Mouse (Mus musculus) left cerebral cortex, adult 2 months (tissue): ENCODE measurements around the gene Tmem145. TPM values are rescaled to one million over a fixed set of nuclear protein-coding genes. Genes with fewer than 3 reads are reported as not detected.

Experiments used
- DNase-seq, 2 experiments: peaks; one replicate each; pipeline ENCODE4 v3.0.0; 2021 to 2022; ENCODE audit warnings: low spot score in 2 of 2, mixed read lengths in 1 of 2; ENCODE audit errors: extremely low spot score in 1 of 2
- H3K27ac ChIP-seq: fragments of 200-600 bp; 2 replicates; pipeline ENCODE4 v1.8.1; 2022
- H3K4me3 ChIP-seq: fragments of 200-600 bp; 2 replicates; pipeline ENCODE4 v1.8.1; 2022
- CTCF ChIP-seq: fragments of 200-600 bp; IDR thresholded peaks from 2 replicates; pipeline ENCODE4 v1.8.1; 2022; ENCODE audit warnings: antibody characterized with exemption, mild to moderate bottlenecking, moderate library complexity
- intact Hi-C: fragments of 180-260 bp; cut with DNase I; formaldehyde crosslinking; loops from one replicate; pipeline ENCODE4 v1.15.1; 2025
- total RNA-seq, 2 experiments: library from RNA; stranded (reverse); gene quantifications; 2 replicates each; pipeline ENCODE4 v1.2.3; 2021

Gene Tmem145
- total RNA-seq, 2 experiments from 2014 or later = 51.8 to 59.3 TPM

DNA sequence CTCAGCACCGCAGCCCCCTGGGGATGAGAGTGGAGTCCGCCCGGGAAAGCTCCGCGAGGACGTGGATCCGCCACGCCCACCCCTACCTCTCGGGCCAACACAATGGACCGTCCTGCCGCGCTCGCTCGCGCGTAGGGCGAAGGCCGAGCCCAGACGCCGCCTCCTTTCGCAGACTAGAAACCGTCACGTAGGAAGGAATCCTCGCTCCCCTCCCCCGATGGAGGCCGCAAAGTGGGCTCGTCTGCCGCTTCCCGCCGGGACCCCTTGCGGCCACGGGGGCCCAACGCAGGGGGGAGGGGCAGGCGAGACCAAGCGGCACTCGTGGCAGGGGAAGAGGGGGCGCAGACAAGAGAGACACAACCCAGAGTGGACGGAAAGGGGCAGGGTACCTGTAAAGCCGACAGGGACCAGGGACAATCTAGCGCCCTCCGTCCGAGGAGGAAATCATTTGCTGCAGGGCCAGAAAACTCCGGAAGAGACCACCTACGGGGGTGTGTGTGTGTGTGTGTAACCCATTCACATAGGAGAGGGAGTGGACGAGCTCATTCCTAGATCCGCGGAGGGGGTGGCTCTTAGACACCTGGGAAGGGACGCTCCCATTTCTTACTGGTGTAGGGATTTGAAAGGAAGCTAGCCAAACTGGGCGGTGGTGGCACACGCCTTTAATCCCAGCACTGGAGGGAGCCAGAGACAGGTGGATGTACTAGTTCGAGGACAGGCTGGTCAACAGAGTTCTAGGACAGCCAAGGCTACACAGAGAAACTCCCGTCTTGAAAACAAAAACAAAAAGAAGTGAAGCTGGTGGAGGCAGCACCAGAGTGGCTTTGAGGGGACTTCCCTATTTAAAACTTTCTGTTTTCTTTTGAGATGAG is 8.2 kb upstream of the Tmem145 start, which contains the start of gene Pafah1b3:
Pafah1b3 (minus strand) TSS at position 533 of the 872 bp plus-strand sequence.
- peak; percentile 79 to 83 for DNase-seq
- peak; percentile 16 for TF ChIP-seq CTCF
- H3K4me3 ChIP-seq = peak within 1 kb of the TSS; percentile 66
- H3K27ac ChIP-seq = peak within 1 kb of the TSS; percentile 76
- intact Hi-C loops = loop anchor here (1.0 kb wide), 1 partner anchor 15 kb away; no protein-coding TSS in a partner anchor

- intact Hi-C loops = no loop called here
- TF ChIP-seq CTCF = no peak
- H3K27ac ChIP-seq = no peak within 1 kb of the TSS
- no peak within 1 kb of the TSS for H3K4me3 ChIP-seq
- DNase-seq = no peak
Measured at GRCm38 (mm10) chr7:25301063-25301462, 4.8 kb upstream of the Tmem145 start, which contains the start of gene Prr19. Gene Prr19 (plus strand): TSS chr7:25301411.

DNA sequence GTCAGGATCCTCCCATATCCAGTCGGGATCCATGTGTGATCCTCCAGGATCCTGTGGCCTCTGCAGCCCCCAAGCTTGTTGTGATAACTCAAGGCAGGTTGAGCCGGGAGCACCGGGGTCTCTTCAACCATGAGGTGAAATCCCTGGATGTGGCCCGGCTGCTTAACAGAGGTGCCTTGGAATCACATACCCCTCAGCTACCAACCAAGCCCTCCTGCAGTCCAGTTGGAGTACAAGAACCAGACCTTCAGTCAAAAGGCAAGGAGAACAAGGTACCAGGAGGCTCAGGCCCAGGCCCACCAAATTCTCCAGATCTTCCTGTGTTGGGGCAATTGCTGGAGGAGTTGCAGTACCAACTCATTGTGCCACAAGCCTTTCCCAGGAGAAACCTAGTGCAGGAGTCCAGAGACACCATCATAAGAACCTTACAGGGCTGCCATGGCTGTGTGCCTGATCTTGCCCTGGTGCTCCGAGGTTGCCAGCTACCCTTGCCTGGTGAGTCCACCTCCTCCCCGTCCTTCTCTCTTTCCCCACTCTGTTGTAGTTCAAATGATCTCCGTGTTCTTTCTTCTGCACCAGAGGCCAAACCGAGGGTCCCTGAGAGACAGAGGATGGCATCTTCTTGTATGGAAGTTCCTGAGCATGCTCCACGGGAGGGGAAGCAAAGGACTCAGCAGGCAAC is 2.8 kb upstream of the Tmem145 start:
- DNase-seq = no peak
- no peak overlapping the region for H3K4me3 ChIP-seq
- no peak for TF ChIP-seq CTCF
- no peak overlapping the region for H3K27ac ChIP-seq
- intact Hi-C loops = no loop called here

- DNase-seq = no peak
- TF ChIP-seq CTCF = no peak
- H3K27ac ChIP-seq = no peak overlapping the region
- H3K4me3 ChIP-seq = no peak overlapping the region
- intact Hi-C loops = no loop called here
Measured at GRCm38 (mm10) chr7:25303685-25304006, 2.3 kb upstream of the Tmem145 start.

DNA sequence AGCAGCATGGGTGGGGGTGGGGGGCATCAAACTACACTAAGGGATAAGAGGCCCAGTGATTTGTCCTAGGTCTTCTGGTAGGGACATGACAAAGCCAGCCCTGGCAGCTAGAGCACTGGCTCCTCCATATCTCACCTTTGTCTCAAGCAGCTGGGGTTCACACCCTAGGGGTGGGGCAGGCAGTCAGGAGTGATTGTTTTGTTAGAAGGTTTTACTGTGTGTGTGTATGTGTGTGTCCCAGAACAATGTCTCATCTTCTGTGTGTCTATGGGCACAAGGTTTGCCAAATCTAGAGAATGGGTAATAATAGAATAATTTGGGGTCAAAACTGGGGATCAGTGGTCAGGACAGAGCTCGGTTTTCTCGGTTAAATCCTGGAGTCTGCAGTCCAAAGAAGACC is 425 bp upstream of the Tmem145 start:
- intact Hi-C loops = no loop called here
- peak overlapping the region; percentile 83 for H3K27ac ChIP-seq

DNA sequence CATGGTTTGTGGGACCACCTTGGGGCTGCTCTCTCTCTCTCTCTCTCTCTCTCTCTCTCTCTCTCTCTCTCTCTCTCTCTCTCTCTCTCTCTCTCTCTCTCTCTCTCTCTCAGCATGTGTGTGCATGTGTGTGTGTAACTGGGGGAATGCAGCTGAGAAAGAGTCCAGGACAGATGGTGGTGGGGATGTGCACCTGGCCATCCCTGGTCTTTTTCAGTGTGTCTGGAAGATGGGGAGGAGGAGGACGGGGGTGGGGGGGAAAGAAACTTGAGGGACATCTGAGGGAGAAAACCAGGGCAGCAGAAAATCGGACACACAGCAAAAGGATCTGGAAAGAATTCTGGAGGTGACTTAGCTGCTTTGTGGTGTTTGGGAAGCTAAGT is 699 bp downstream of the Tmem145 start:
- no peak overlapping the region for H3K27ac ChIP-seq
- DNase-seq = no peak

More for the DNA sequence above, 425 bp upstream of the Tmem145 start:
- no peak for DNase-seq
- TF ChIP-seq CTCF = no peak
- peak overlapping the region; percentile 82 for H3K4me3 ChIP-seq

GRCm38 (mm10) chr7:25308702-25309318 is 2.9 kb downstream of the Tmem145 start:
- intact Hi-C loops = no loop called here
- DNase-seq = no peak
- TF ChIP-seq CTCF = no peak
- Histone ChIP-seq H3K27ac (no peak overlapping the region), H3K4me3 (no peak overlapping the region)

More for the DNA sequence above, 699 bp downstream of the Tmem145 start:
- no peak for TF ChIP-seq CTCF
- intact Hi-C loops = no loop called here
- H3K4me3 ChIP-seq = peak overlapping the region; percentile 82

GRCm38 (mm10) chr7:25309425-25309824 is 3.5 kb downstream of the Tmem145 start:
- Histone ChIP-seq H3K27ac (no peak overlapping the region), H3K4me3 (no peak overlapping the region)
- intact Hi-C loops = no loop called here
- no peak for TF ChIP-seq CTCF
- DNase-seq = no peak

- intact Hi-C loops = no loop called here
- Histone ChIP-seq H3K4me3 (no peak overlapping the region), H3K27ac (no peak overlapping the region)
- no peak for TF ChIP-seq CTCF
- no peak for DNase-seq
Measured at GRCm38 (mm10) chr7:25311193-25311592, 5.3 kb downstream of the Tmem145 start.

DNA sequence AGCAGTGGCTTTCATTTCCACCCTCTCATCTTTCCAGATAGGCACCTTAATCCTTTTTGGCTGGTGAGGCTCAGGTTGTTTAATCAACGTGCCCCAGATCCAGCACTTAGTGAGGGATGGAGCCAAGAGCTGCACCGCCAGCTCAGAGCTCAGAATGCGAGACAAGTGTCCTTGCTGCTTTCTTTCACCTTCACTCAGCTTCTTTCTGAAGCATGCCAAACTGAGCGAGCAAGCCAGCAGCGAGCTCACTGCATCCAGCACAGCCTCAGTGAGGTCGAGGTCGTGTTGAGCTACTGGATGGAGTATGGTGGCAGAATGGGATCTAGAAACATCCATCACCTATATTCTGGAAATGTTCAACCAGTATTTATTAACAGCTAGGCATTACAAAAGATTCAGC is 7.4 kb downstream of the Tmem145 start:
- intact Hi-C loops = no loop called here
- DNase-seq = no peak
- TF ChIP-seq CTCF = no peak
- H3K4me3 ChIP-seq = no peak overlapping the region
- no peak overlapping the region for H3K27ac ChIP-seq

DNA sequence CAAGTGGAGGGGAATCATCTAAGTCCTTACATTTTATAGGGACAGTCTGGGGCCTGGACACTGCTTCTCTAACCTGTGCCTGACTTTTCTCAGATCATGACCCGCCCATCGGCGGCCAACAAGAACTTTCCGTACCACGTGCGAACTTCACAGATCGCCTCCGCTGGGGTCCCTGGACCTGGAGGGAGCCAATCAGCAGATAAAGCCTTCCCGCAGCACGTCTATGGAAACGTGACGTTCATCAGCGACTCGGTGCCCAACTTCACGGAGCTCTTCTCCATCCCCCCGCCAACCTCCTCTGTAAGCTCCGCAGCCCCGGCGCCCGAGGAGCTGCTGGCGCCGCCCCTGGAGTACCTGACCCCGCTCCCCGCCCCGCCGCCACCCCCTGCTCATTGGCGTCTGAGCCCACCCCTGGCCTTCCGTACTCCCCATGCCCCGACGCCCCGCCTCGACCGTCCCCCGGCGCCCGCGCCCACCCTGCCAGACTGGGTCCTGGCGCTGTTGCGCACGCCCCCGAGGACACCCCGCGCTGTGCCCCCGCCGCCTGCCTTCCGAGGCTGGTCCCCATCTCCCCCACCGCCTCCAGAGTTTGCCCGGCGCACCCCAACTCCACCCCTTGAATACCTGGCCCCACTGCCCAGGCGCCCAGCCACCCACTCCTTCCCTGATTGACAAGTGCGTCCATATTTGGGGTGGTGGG is 8.8 kb downstream of the Tmem145 start:
- DNase-seq = no peak
- peak overlapping the region; percentile 40 for H3K4me3 ChIP-seq
- H3K27ac ChIP-seq = no peak overlapping the region
- intact Hi-C loops = no loop called here
- TF ChIP-seq CTCF = no peak
